Mouse (Mus musculus) lung, embryonic 14.5 days (tissue): ENCODE results near the gene Usf1. TPM values are rescaled to one million over a fixed set of nuclear protein-coding genes. Genes with fewer than 3 reads are reported as not detected.

Experiments used
- ATAC-seq: fragments of 200-750 bp; cut with Nextera tagmentation; 2 replicates; pipeline ENCODE4 v1.8.0; 2017; ENCODE audit warnings: mild to moderate bottlenecking, moderate TSS enrichment, moderate library complexity; ENCODE audit not compliant: insufficient read depth
- DNase-seq: peaks from one replicate; pipeline ENCODE4 v3.0.0-alpha.2; 2015
- H3K27ac ChIP-seq: fragments of 300-500 bp; sonication (generic); 2 replicates; pipeline ENCODE4 v1.5.1; 2014; ENCODE audit warnings: low read depth, mild to moderate bottlenecking, moderate library complexity
- H3K27me3 ChIP-seq: fragments of 300-500 bp; sonication (generic); 2 replicates; pipeline ENCODE4 v1.6.1; 2014; ENCODE audit warnings: low read length, control low read depth; ENCODE audit not compliant: insufficient read depth
- H3K36me3 ChIP-seq: fragments of 300-500 bp; sonication (generic); 2 replicates; pipeline ENCODE4 v1.6.1; 2014; ENCODE audit warnings: control low read depth; ENCODE audit not compliant: insufficient read depth
- H3K4me1 ChIP-seq: fragments of 300-500 bp; sonication (generic); 2 replicates; pipeline ENCODE4 v1.6.1; 2014; ENCODE audit warnings: antibody characterized with exemption, control low read depth; ENCODE audit not compliant: insufficient read depth
- H3K4me2 ChIP-seq: fragments of 300-500 bp; sonication (generic); 2 replicates; pipeline ENCODE4 v1.6.1; 2014; ENCODE audit warnings: mild to moderate bottlenecking
- H3K4me3 ChIP-seq: fragments of 300-500 bp; sonication (generic); 2 replicates; pipeline ENCODE4 v1.5.1; 2014; ENCODE audit warnings: low read depth, low read length
- H3K9ac ChIP-seq: fragments of 300-500 bp; sonication (generic); 2 replicates; pipeline ENCODE4 v1.6.1; 2014
- H3K9me3 ChIP-seq: fragments of 300-500 bp; sonication (generic); 2 replicates; pipeline ENCODE4 v1.6.1; 2016; ENCODE audit warnings: low read depth, low read length, control low read depth
- CTCF ChIP-seq: IDR thresholded peaks from 2 replicates; pipeline ENCODE4 v1.5.1; 2016; ENCODE audit warnings: antibody characterized with exemption, low read depth
- WGBS: fragments of 180-500 bp; shearing (Covaris S2); extraction: QIAGEN DNeasy Blood & Tissue Kit; methylation state at CpG from one replicate; pipeline ENCODE4 v1.1.7; 2014; 5-methylcytosine and 5-hydroxymethylcytosine counted together
- polyA plus RNA-seq: library from polyadenylated mRNA; unstranded; fragments of >200 nt; fragmentation: Nextera tagmentation; extraction: Ambion mirVana; gene quantifications from 2 replicates; pipeline ENCODE4 v1.2.1, GENCODE M21; 2014

Gene Usf1
- polyA plus RNA-seq, 1 experiment from 2014 or later: 81.0 TPM

- no peak overlapping the region for H3K4me3 ChIP-seq
- no peaks in the 10 kb centered on the region for H3K27me3 ChIP-seq
- H3K9ac ChIP-seq: no peak overlapping the region
- H3K27ac ChIP-seq: no peak overlapping the region
- peaks cover 6% of the 10 kb centered on the region; the same call in 1 of the 2 replicates for H3K4me1 ChIP-seq
- no peak overlapping the region for H3K4me2 ChIP-seq
- WGBS: 76% methylated on average over 5 of the region's 5 CpGs
- H3K36me3 ChIP-seq: no peaks in the 10 kb centered on the region
- ATAC-seq (no peak), DNase-seq (no peak)
- H3K9me3 ChIP-seq: no peaks in the 10 kb centered on the region
- no peak for TF ChIP-seq CTCF
Observed at GRCm38 (mm10) chr1:171432158-171432557, 21.0 kb downstream of the Usf1 start.

- Histone ChIP-seq H3K4me1 (peaks cover 14% of the 10 kb centered on the region), H3K36me3 (no peaks in the 10 kb centered on the region), H3K27ac (no peak overlapping the region; the same call in 1 of the 2 replicates), H3K4me2 (no peak overlapping the region), H3K9me3 (no peaks in the 10 kb centered on the region), H3K4me3 (no peak overlapping the region), H3K9ac (no peak overlapping the region), H3K27me3 (no peaks in the 10 kb centered on the region)
- ATAC-seq (no peak), DNase-seq (peak; percentile 48)
- no peak for TF ChIP-seq CTCF
- WGBS: 21% methylated on average over 7 of the region's 7 CpGs
Observed at GRCm38 (mm10) chr1:171435288-171435814, 24.2 kb downstream of the Usf1 start.

GRCm38 (mm10) chr1:171435974-171436373 lies 24.9 kb downstream of the Usf1 start:
- no peak for TF ChIP-seq CTCF
- no peak overlapping the region; the same call in 1 of the 2 replicates for H3K27ac ChIP-seq
- H3K4me2 ChIP-seq: no peak overlapping the region; the same call in 1 of the 2 replicates

GRCm38 (mm10) chr1:171437264-171438013 lies 26.3 kb downstream of the Usf1 start, which contains the start of gene F11r:
F11r (plus strand) TSS chr1:171437535.
- Histone ChIP-seq H3K9ac (peak within 1 kb of the TSS; percentile 73), H3K4me3 (peak within 1 kb of the TSS; percentile 67), H3K4me1 (peaks cover 29% of the 10 kb centered on the region), H3K27me3 (no peaks in the 10 kb centered on the region), H3K9me3 (no peaks in the 10 kb centered on the region), H3K27ac (peak within 1 kb of the TSS; percentile 89; the same call in 1 of the 2 replicates), H3K4me2 (peak within 1 kb of the TSS; percentile 72), H3K36me3 (no peaks in the 10 kb centered on the region)
- TF ChIP-seq CTCF: peak; percentile 40
- DNase-seq (peak; percentile 89), ATAC-seq (peak; percentile 80)
- WGBS: 1% methylated on average over 44 of the region's 46 CpGs

More at GRCm38 (mm10) chr1:171435974-171436373, 24.9 kb downstream of the Usf1 start:
- Histone ChIP-seq H3K27me3 (no peaks in the 10 kb centered on the region), H3K9me3 (no peaks in the 10 kb centered on the region), H3K36me3 (no peaks in the 10 kb centered on the region), H3K4me3 (no peak overlapping the region), H3K4me1 (peaks cover 20% of the 10 kb centered on the region), H3K9ac (no peak overlapping the region)
- no peak for ATAC-seq
- WGBS: 28% methylated on average over 1 of the region's 1 CpGs
- DNase-seq: no peak

- peak overlapping the region; percentile 72 for H3K4me2 ChIP-seq
- WGBS: 4% methylated on average over 18 of the region's 18 CpGs
- ATAC-seq (0 out of 2 replicates have a peak, but pooled peaks have one; percentile 4), DNase-seq (peak; percentile 46)
- TF ChIP-seq CTCF: no peak
- peak overlapping the region; percentile 89; the same call in 1 of the 2 replicates for H3K27ac ChIP-seq
- peak overlapping the region; percentile 73 for H3K9ac ChIP-seq
- no peaks in the 10 kb centered on the region for H3K9me3 ChIP-seq
- peak overlapping the region; percentile 67 for H3K4me3 ChIP-seq
- peaks cover 31% of the 10 kb centered on the region for H3K4me1 ChIP-seq
- H3K36me3 ChIP-seq: no peaks in the 10 kb centered on the region
- H3K27me3 ChIP-seq: no peaks in the 10 kb centered on the region
Observed at GRCm38 (mm10) chr1:171438014-171438670, 27.0 kb downstream of the Usf1 start.

- TF ChIP-seq CTCF: no peak
- H3K4me2 ChIP-seq: peak overlapping the region; percentile 72
- no peaks in the 10 kb centered on the region for H3K9me3 ChIP-seq
- WGBS: 25% methylated on average over 8 of the region's 8 CpGs
- H3K4me1 ChIP-seq: peaks cover 31% of the 10 kb centered on the region
- H3K27me3 ChIP-seq: no peaks in the 10 kb centered on the region
- peak overlapping the region; percentile 89 for H3K27ac ChIP-seq
- peak overlapping the region; percentile 67 for H3K4me3 ChIP-seq
- peak overlapping the region; percentile 73 for H3K9ac ChIP-seq
- no peaks in the 10 kb centered on the region for H3K36me3 ChIP-seq
- DNase-seq: peak; percentile 60
- ATAC-seq: no peak
Observed at GRCm38 (mm10) chr1:171439072-171439471, 28.0 kb downstream of the Usf1 start.
